Mouse (Mus musculus): ENCODE results near the gene Smg5.
A peak's percentile ranks its signal among the peaks of the same experiment; 100 is the strongest.

Smg5 gene

GRCm38 (mm10) chr3:88395288-88395687 lies 59.2 kb downstream of the Smg5 start:
- no peak for DNase-seq (ENCODE audit: low spot score)

- no peak for DNase-seq (ENCODE audit: low spot score)
Measured at GRCm38 (mm10) chr3:88395742-88396141, 59.7 kb downstream of the Smg5 start.

- DNase-seq (ENCODE audit: low spot score) = no peak
Measured at GRCm38 (mm10) chr3:88398666-88399065, 62.6 kb downstream of the Smg5 start.

- DNase-seq (ENCODE audit: low spot score) = no peak
Measured at GRCm38 (mm10) chr3:88403522-88404230, 67.6 kb downstream of the Smg5 start.

GRCm38 (mm10) chr3:88407090-88407489 lies 71.0 kb downstream of the Smg5 start:
- peak; percentile 71 for DNase-seq (ENCODE audit: low spot score)

- no peak for DNase-seq (ENCODE audit: low spot score)
Measured at GRCm38 (mm10) chr3:88407529-88407928, 71.5 kb downstream of the Smg5 start.

GRCm38 (mm10) chr3:88408953-88409352 lies 72.9 kb downstream of the Smg5 start:
- no peak for DNase-seq (ENCODE audit: low spot score)

- peak; percentile 97 for DNase-seq (ENCODE audit: low spot score)
Measured at GRCm38 (mm10) chr3:88409741-88410644, 73.9 kb downstream of the Smg5 start, which contains the start of gene Pmf1. TSS of gene Pmf1 (minus strand) at chr3:88410331.

GRCm38 (mm10) chr3:88410645-88411031 lies 74.6 kb downstream of the Smg5 start:
- DNase-seq (ENCODE audit: low spot score) = peak; percentile 81

- DNase-seq (ENCODE audit: low spot score) = peak; percentile 64
Measured at GRCm38 (mm10) chr3:88411681-88412080, 75.6 kb downstream of the Smg5 start.

All from yolk sac, embryonic 10.5 days (tissue).